Mouse (Mus musculus) stomach, postnatal 0 days (tissue): ENCODE data around the gene S100a2. TPM values are rescaled to one million over a fixed set of nuclear protein-coding genes. Genes with fewer than 3 reads are reported as not detected.

Experiments used
- ATAC-seq: fragments of 200-750 bp; cut with Nextera tagmentation; 2 replicates; pipeline ENCODE4 v1.8.0; 2017; ENCODE audit not compliant: low FRiP score, low TSS enrichment
- DNase-seq: peaks from one replicate; pipeline ENCODE4 v3.0.0-alpha.2; 2016; ENCODE audit warnings: low spot score
- H3K27ac ChIP-seq: fragments of 300-500 bp; sonication (generic); replicated peaks from 2 replicates; pipeline ENCODE4 v1.5.1; 2014; ENCODE audit warnings: mild to moderate bottlenecking, control low read depth
- H3K27me3 ChIP-seq: fragments of 300-500 bp; sonication (generic); 2 replicates; pipeline ENCODE4 v1.6.1; 2014; ENCODE audit warnings: low read length; ENCODE audit not compliant: control insufficient read depth, insufficient read depth
- H3K36me3 ChIP-seq: fragments of 300-500 bp; sonication (generic); 2 replicates; pipeline ENCODE4 v1.6.1; 2014; ENCODE audit warnings: low read length, mixed read lengths; ENCODE audit not compliant: control insufficient read depth, insufficient read depth
- H3K4me1 ChIP-seq: fragments of 300-500 bp; sonication (generic); replicated peaks from 2 replicates; pipeline ENCODE4 v1.6.1; 2014; ENCODE audit warnings: antibody characterized with exemption; ENCODE audit not compliant: control insufficient read depth, insufficient read depth
- H3K4me2 ChIP-seq: fragments of 300-500 bp; sonication (generic); replicated peaks from 2 replicates; pipeline ENCODE4 v1.6.1; 2014; ENCODE audit warnings: low read depth, mild to moderate bottlenecking, control low read depth, moderate library complexity
- H3K4me3 ChIP-seq: fragments of 300-500 bp; sonication (generic); 2 replicates; pipeline ENCODE4 v1.5.1; 2014; ENCODE audit warnings: low read depth, low read length, control low read depth
- H3K9ac ChIP-seq: fragments of 300-500 bp; sonication (generic); 2 replicates; pipeline ENCODE4 v1.6.1; 2014; ENCODE audit warnings: mild to moderate bottlenecking, low read length, control low read depth, mixed read lengths
- H3K9me3 ChIP-seq: fragments of 300-500 bp; sonication (generic); 2 replicates; pipeline ENCODE4 v1.6.1; 2016; ENCODE audit warnings: low read length; ENCODE audit not compliant: control insufficient read depth
- CTCF ChIP-seq: IDR thresholded peaks from 2 replicates; pipeline ENCODE4 v1.5.1; 2016; ENCODE audit warnings: antibody characterized with exemption, low read depth, mild to moderate bottlenecking, moderate library complexity
- EP300 ChIP-seq: optimal IDR thresholded peaks from 2 replicates; pipeline ENCODE3; 2016; ENCODE audit warnings: antibody characterized with exemption
- WGBS: fragments of 180-500 bp; shearing (Covaris S2); extraction: QIAGEN DNeasy Blood & Tissue Kit; methylation state at CpG from one replicate; pipeline ENCODE4 v1.1.7; 2014; 5-methylcytosine and 5-hydroxymethylcytosine counted together
- polyA plus RNA-seq: library from polyadenylated mRNA; unstranded; fragments of >200 nt; fragmentation: Nextera tagmentation; extraction: Ambion mirVana; gene quantifications from 2 replicates; pipeline ENCODE4 v1.2.1, GENCODE M21; 2015

The S100a2 gene
- polyA plus RNA-seq, 1 experiment from 2014 or later = 0.65 TPM

DNA sequence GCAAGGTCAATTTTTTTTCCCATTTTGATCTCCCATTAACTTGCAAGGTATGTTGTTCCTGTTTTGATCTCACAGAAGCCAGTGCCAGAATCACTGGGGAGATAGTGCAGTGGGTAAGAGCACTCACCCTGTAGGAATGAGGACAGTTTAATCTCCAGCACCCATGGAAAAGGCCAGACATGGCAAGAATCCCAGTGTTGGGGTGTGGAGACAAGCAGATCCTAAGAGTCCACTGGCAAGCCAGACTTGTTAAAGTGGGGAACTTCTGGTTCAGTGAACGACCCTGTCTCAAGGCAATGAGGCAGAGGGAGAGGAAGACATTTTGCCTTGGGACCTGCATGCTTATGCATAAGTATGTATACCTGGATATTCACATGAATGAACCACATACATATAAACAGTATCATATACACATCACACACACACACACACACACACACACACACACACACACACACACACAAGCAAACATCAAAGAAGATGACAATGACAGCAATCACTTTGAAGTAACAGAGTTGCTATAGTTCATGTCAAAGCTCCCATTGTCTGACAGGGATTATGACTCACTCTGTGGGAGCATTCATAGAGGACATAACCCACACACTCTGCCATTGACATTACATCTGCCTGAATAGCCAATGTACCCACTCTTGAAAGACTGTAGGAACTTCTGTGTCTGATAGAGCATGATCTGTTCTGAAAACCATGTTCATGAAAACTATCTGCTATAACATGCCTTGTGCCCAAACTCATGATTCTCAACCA, 48.6 kb downstream of the S100a2 start:
- Histone ChIP-seq H3K4me1 (no peaks in the 10 kb centered on the region), H3K27ac (no peak overlapping the region), H3K9me3 (no peaks in the 10 kb centered on the region), H3K4me2 (no peak overlapping the region), H3K27me3 (no peaks in the 10 kb centered on the region), H3K36me3 (no peaks in the 10 kb centered on the region), H3K4me3 (no peak overlapping the region), H3K9ac (no peak overlapping the region)
- ATAC-seq = no peak
- 48% methylated on average over 1 of the region's 1 CpGs for WGBS
- DNase-seq = peak; percentile 10
- no peak for TF ChIP-seq CTCF
- no peak for TF ChIP-seq EP300

DNA sequence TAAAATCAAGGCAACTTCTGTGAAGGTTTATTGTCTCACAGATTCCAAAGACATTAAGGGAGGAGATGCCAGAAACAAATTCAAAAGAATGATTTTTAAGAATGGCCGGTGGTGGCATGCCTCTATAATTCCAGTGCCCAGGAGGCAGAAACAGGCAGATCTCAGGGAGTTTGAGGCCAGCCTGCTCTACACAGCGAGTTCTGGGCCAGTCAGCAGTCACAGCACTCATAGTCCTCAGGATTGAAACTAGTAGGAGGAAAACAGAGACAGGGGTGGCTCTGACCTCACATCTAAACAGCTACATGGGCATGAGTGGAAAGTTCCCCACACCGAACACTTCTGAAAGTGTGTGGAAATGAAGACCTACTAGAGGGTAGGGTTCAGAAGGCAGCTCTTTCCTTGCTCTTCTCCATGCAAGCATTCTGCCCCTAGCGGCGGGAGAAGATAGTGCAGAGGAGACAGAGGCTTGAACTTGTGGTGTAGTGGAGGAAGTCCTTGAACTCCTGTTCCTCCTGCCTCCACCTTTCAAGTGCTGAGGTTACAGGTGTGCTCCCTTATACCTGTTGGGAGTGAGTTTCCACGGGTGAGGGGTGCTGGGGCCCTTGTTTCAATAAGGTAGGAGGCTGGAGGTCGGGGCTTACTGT, 49.6 kb downstream of the S100a2 start:
- DNase-seq (peak; percentile 35), ATAC-seq (no peak)
- WGBS = 56% methylated on average over 7 of the region's 7 CpGs
- no peaks in the 10 kb centered on the region for H3K36me3 ChIP-seq
- H3K27me3 ChIP-seq = no peaks in the 10 kb centered on the region
- no peak overlapping the region for H3K27ac ChIP-seq
- no peaks in the 10 kb centered on the region for H3K4me1 ChIP-seq
- no peaks in the 10 kb centered on the region for H3K9me3 ChIP-seq
- H3K4me2 ChIP-seq = no peak overlapping the region
- no peak overlapping the region for H3K9ac ChIP-seq
- TF ChIP-seq EP300 = no peak
- TF ChIP-seq CTCF = peak; percentile 72
- H3K4me3 ChIP-seq = no peak overlapping the region

DNA sequence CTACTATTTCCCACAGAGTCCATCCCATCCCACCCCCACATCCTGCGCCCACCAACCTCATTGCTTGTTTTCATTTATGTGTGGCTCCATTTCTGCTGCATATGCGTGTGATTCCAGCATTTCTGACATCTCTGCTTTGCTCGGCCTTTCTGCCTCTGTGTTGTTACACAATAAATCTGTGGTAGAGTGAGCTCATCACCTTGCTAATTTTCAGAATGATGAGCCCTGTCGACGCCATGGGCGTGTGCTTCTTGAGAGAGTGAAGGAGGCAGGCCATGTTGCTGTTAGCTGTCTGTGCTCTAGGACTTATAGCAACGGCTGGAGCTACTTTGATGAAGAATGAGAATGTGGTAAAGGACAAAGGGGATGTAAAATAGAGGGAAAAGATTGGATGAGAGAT, 50.9 kb downstream of the S100a2 start:
- no peaks in the 10 kb centered on the region for H3K9me3 ChIP-seq
- 78% methylated on average over 7 of the region's 7 CpGs for WGBS
- TF ChIP-seq CTCF (no peak), EP300 (no peak)
- no peaks in the 10 kb centered on the region for H3K27me3 ChIP-seq
- no peaks in the 10 kb centered on the region for H3K4me1 ChIP-seq
- DNase-seq (peak; percentile 4), ATAC-seq (no peak)
- H3K9ac ChIP-seq = no peak overlapping the region
- no peak overlapping the region for H3K4me3 ChIP-seq
- no peak overlapping the region for H3K4me2 ChIP-seq
- no peak overlapping the region for H3K27ac ChIP-seq
- no peaks in the 10 kb centered on the region for H3K36me3 ChIP-seq

Other genes with a start within 250 kb of the S100a2 start
- gene Slc27a3, start 200.3 kb upstream of the S100a2 start, polyA plus RNA-seq = 4.7 and 5.3 TPM in 2 replicates
- gene Ints3, start 156.6 kb upstream of the S100a2 start, polyA plus RNA-seq = 9.2 and 9.7 TPM in 2 replicates
- gene Npr1, start 124.4 kb upstream of the S100a2 start, polyA plus RNA-seq = 3.0 and 3.6 TPM in 2 replicates
- 55.9 and 57.6 TPM in 2 replicates for gene Ilf2, start 114.1 kb upstream of the S100a2 start, polyA plus RNA-seq
- 63.4 and 68.2 TPM in 2 replicates for gene Snapin, start 99.2 kb upstream of the S100a2 start, polyA plus RNA-seq
- 72.2 and 74.2 TPM in 2 replicates for gene Chtop, start 80.7 kb upstream of the S100a2 start, polyA plus RNA-seq
- 386 TPM in 2 replicates for gene S100a1, start 75.9 kb upstream of the S100a2 start, polyA plus RNA-seq
- 66.7 and 73.6 TPM in 2 replicates for gene S100a13, start 75.8 kb upstream of the S100a2 start, polyA plus RNA-seq
- 271 and 299 TPM in 2 replicates for gene S100a14, start 63.4 kb upstream of the S100a2 start, polyA plus RNA-seq
- 559 and 590 TPM in 2 replicates for gene S100a16, start 53.0 kb upstream of the S100a2 start, polyA plus RNA-seq
- gene S100a3, start 29.7 kb upstream of the S100a2 start, polyA plus RNA-seq = 1.2 and 2.1 TPM in 2 replicates
- gene Gm42674, start 11.7 kb downstream of the S100a2 start, polyA plus RNA-seq = not detected in 2 replicates
- gene S100a4, start 13.5 kb downstream of the S100a2 start, polyA plus RNA-seq = 12.1 and 17.4 TPM in 2 replicates
- gene S100a5, start 18.3 kb downstream of the S100a2 start, polyA plus RNA-seq = 9.6 and 10.5 TPM in 2 replicates
- 3,650 and 3,685 TPM in 2 replicates for gene S100a6, start 22.6 kb downstream of the S100a2 start, polyA plus RNA-seq
- gene S100a7a, start 63.8 kb downstream of the S100a2 start, polyA plus RNA-seq = 24.5 and 27.3 TPM in 2 replicates
- 14.4 and 18.3 TPM in 2 replicates for gene S100a8, start 78.7 kb downstream of the S100a2 start, polyA plus RNA-seq
- gene S100a9, start 105.5 kb downstream of the S100a2 start, polyA plus RNA-seq = 56.6 and 65.4 TPM in 2 replicates
- gene Pglyrp4, start 136.7 kb downstream of the S100a2 start, polyA plus RNA-seq = 0.33 and 0.50 TPM in 2 replicates
- not detected in 2 replicates for gene Gm5849, start 187.6 kb downstream of the S100a2 start, polyA plus RNA-seq